Mouse (Mus musculus) CH12.LX (cell line): ENCODE data around the gene Copa.

Source experiments
- CHD2 ChIP-seq: IDR thresholded peaks from 2 replicates; pipeline ENCODE4 v1.6.1; 2011; ENCODE audit warnings: low read length, improper control_type of control experiment
- CTCF ChIP-seq, 2 experiments: IDR thresholded peaks in 1 of 2; conservative IDR thresholded peaks in 1 of 2; 2 replicates each; pipeline ENCODE4 v1.5.1; 2011 to 2012; ENCODE audit warnings: low read depth in 2 of 2, low read length in 2 of 2, improper control_type of control experiment in 1 of 2, inconsistent platforms in 1 of 2, mild to moderate bottlenecking in 1 of 2, moderate library complexity in 1 of 2
- E2F4 ChIP-seq: IDR thresholded peaks from 2 replicates; pipeline ENCODE4 v1.6.1; 2011; ENCODE audit warnings: low read depth, low read length, improper control_type of control experiment; ENCODE audit not compliant: insufficient replicate concordance
- EP300 ChIP-seq: IDR thresholded peaks from 2 replicates; pipeline ENCODE4 v1.6.1; 2011; ENCODE audit warnings: low read length, improper control_type of control experiment
- MAX ChIP-seq: IDR thresholded peaks from 2 replicates; pipeline ENCODE4 v1.6.1; 2011; ENCODE audit warnings: low read length, improper control_type of control experiment
- NRF1 ChIP-seq: IDR thresholded peaks from 2 replicates; pipeline ENCODE4 v1.6.1; 2014; ENCODE audit warnings: low read depth, mild to moderate bottlenecking, inconsistent platforms, low read length, improper control_type of control experiment, moderate library complexity
- POLR2A ChIP-seq: IDR thresholded peaks from 2 replicates; pipeline ENCODE4 v1.6.1; 2011; ENCODE audit warnings: low read depth, mild to moderate bottlenecking, improper control_type of control experiment, low read length
- POLR2AphosphoS2 ChIP-seq: IDR thresholded peaks from 2 replicates; pipeline ENCODE4 v1.6.1; 2011; ENCODE audit warnings: low read depth, low read length, improper control_type of control experiment
- USF2 ChIP-seq: conservative IDR thresholded peaks from 2 replicates; pipeline ENCODE4 v1.6.1; 2011; ENCODE audit warnings: low read depth, low read length, improper control_type of control experiment

GRCm38 (mm10) chr1:172140160-172140559, 57.8 kb downstream of the Copa start:
- TF ChIP-seq CTCF (conservative IDR thresholded peaks at IDR 0.05 in 1 of 2, IDR thresholded peaks at IDR 0.05 in 1 of 2; ENCODE audit: low read depth in 2 of 2, low read length in 2 of 2) = no peak
- TF ChIP-seq POLR2AphosphoS2 = no peak
- no peak for TF ChIP-seq NRF1
- no peak for TF ChIP-seq CHD2
- TF ChIP-seq MAX = no peak
- no peak for TF ChIP-seq USF2
- TF ChIP-seq EP300 = no peak
- TF ChIP-seq POLR2A = no peak
- TF ChIP-seq E2F4 = no peak
